Comparison of ENCODE assay signal across 8 mouse cellular contexts in genomic region chr9:48740098-48740505, GRCm38 (mm10).
A peak's percentile ranks its signal among the peaks of the same experiment; 100 is the strongest.
DNase-seq lines count a peak whose midpoint lies in the region; ATAC-seq and TF ChIP-seq lines count a peak whose summit lies in the region.

No protein-coding gene starts in this region.

- no peak overlapping the region for H3K9ac ChIP-seq in forebrain, embryonic 11.5 days (ENCODE audit: low read length)
- no peak overlapping the region; the same call in 1 of the 2 replicates for H3K9ac ChIP-seq in heart, embryonic 14.5 days (ENCODE audit: low read length)
- H3K9ac ChIP-seq in liver, adult 2 months (ENCODE audit: low read depth, low read length) = peak overlapping the region; percentile 63

- peak; percentile 81 for ATAC-seq in forebrain, embryonic 11.5 days (replicated peaks; ENCODE audit: low FRiP score)
- ATAC-seq in heart, embryonic 14.5 days (ENCODE audit: insufficient number of reproducible peaks, insufficient read depth, low FRiP score, low read depth) = peak; percentile 93

- TF ChIP-seq CTCF in brain, embryonic 14.5 days (IDR thresholded peaks at IDR 0.05; ENCODE audit: borderline replicate concordance, extremely low read depth, insufficient read depth, insufficient read length) = no peak
- no peak for TF ChIP-seq CTCF in liver, adult 2 months (IDR thresholded peaks at IDR 0.05; ENCODE audit: low read depth, low read length)

- H3K4me2 ChIP-seq in forebrain, embryonic 11.5 days (ENCODE audit: low read depth, low read length, severe bottlenecking) = no peak overlapping the region
- peak overlapping the region; percentile 47 for H3K4me2 ChIP-seq in heart, embryonic 14.5 days (ENCODE audit: low read length)

- H3K27ac ChIP-seq in forebrain, embryonic 11.5 days (ENCODE audit: low read depth, low read length) = no peak overlapping the region
- peak overlapping the region; percentile 29 to 40 for H3K27ac ChIP-seq in heart, embryonic 14.5 days (replicated peaks in 1 of 2; ENCODE audit: control insufficient read depth in 1 of 2, insufficient read depth in 1 of 2, low read depth in 2 of 2, low read length in 2 of 2)
- peak overlapping the region; percentile 97 for H3K27ac ChIP-seq in liver, adult 2 months (replicated peaks; ENCODE audit: insufficient read depth, low read depth, low read length)

- no peaks in the 10 kb centered on the region for H3K36me3 ChIP-seq in forebrain, embryonic 11.5 days (ENCODE audit: control insufficient read depth, insufficient read depth, low read length)
- H3K36me3 ChIP-seq in heart, embryonic 14.5 days (ENCODE audit: control insufficient read depth, insufficient read depth, low read length) = no peaks in the 10 kb centered on the region
- H3K36me3 ChIP-seq in liver, adult 2 months (ENCODE audit: control insufficient read depth, insufficient read depth, low read length) = peaks cover 8% of the 10 kb centered on the region; the same call in 1 of the 2 replicates
- no peaks in the 10 kb centered on the region for H3K36me3 ChIP-seq in splenic B cell, adult 2 months (ENCODE audit: control insufficient read depth, insufficient read depth, low read length, poor library complexity, severe bottlenecking)

- no peak overlapping the region for H3K4me3 ChIP-seq in forebrain, embryonic 11.5 days (ENCODE audit: low read depth, low read length)
- H3K4me3 ChIP-seq in heart, embryonic 14.5 days (ENCODE audit: control insufficient read depth in 1 of 2, insufficient read depth in 1 of 2, low read depth in 1 of 2, low read length in 2 of 2) = no peak overlapping the region
- no peak overlapping the region for H3K4me3 ChIP-seq in liver, adult 2 months (ENCODE audit: insufficient read depth, low read depth, low read length)

- WGBS in forebrain, embryonic 11.5 days = 68% methylated on average over 11 of the region's 11 CpGs
- WGBS in heart, embryonic 14.5 days = 8% methylated on average over 11 of the region's 11 CpGs
- WGBS in liver, adult 2 months = 3% methylated on average over 11 of the region's 11 CpGs

- no peaks in the 10 kb centered on the region for H3K9me3 ChIP-seq in forebrain, embryonic 11.5 days (ENCODE audit: control insufficient read depth, low read length)
- no peaks in the 10 kb centered on the region for H3K9me3 ChIP-seq in heart, embryonic 14.5 days (ENCODE audit: control insufficient read depth, low read length)

- H3K79me2 ChIP-seq in liver, adult 2 months (ENCODE audit: control insufficient read depth, insufficient read depth, low read length) = peaks cover 27% of the 10 kb centered on the region; the same call in 1 of the 2 replicates

- TF ChIP-seq POLR2A in brain, embryonic 14.5 days (IDR thresholded peaks at IDR 0.05; ENCODE audit: borderline replicate concordance, extremely low read depth, insufficient read depth, insufficient read length, poor library complexity, severe bottlenecking) = no peak
- no peak for TF ChIP-seq POLR2A in liver, adult 2 months (IDR thresholded peaks at IDR 0.05; ENCODE audit: extremely low read depth, insufficient read depth, low read length)

- H3K27me3 ChIP-seq in forebrain, embryonic 11.5 days (ENCODE audit: control insufficient read depth, insufficient read depth, low read length) = peaks cover 2% of the 10 kb centered on the region; the same call in 1 of the 2 replicates
- no peaks in the 10 kb centered on the region for H3K27me3 ChIP-seq in heart, embryonic 14.5 days (ENCODE audit: control insufficient read depth, insufficient read depth, low read length)
- no peaks in the 10 kb centered on the region for H3K27me3 ChIP-seq in liver, adult 2 months (ENCODE audit: control insufficient read depth, insufficient read depth, low read length)
- no peaks in the 10 kb centered on the region for H3K27me3 ChIP-seq in splenic B cell, adult 2 months (ENCODE audit: control insufficient read depth, insufficient read depth, low read length, poor library complexity, severe bottlenecking)

- peak; percentile 92 for DNase-seq in 3T3-L1 (ENCODE audit: low read depth, low spot score)
- DNase-seq in brain, embryonic 14.5 days (ENCODE audit: low read depth) = peak; percentile 98
- DNase-seq in forebrain, embryonic 11.5 days (ENCODE audit: low spot score) = peak; percentile 83
- peak; percentile 97 for DNase-seq in kidney, postnatal 10 days
- DNase-seq in liver, adult 2 months (ENCODE audit: extremely low read depth, low read depth, low spot score) = peak; percentile 90
- DNase-seq in naive thymus-derived CD4-positive, alpha-beta T cell, adult 2 months (ENCODE audit: low read depth) = peak; percentile 91
- peak; percentile 14 for DNase-seq in splenic B cell, adult 2 months (ENCODE audit: low read depth, low spot score)

- H3K4me1 ChIP-seq in forebrain, embryonic 11.5 days (replicated peaks; ENCODE audit: control insufficient read depth, insufficient read depth, low read length) = peaks cover 21% of the 10 kb centered on the region; the same call in 1 of the 2 replicates
- peaks cover 26 to 33% of the 10 kb centered on the region in 2 experiments for H3K4me1 ChIP-seq in heart, embryonic 14.5 days (ENCODE audit: control insufficient read depth in 2 of 2, insufficient read depth in 2 of 2, low read length in 2 of 2)
- peaks cover 39% of the 10 kb centered on the region for H3K4me1 ChIP-seq in liver, adult 2 months (ENCODE audit: control insufficient read depth, insufficient read depth, low read length)

Comparison
In these comparisons a context has a peak if more than half of its experiments do, and no peak if none do; other contexts are left out.
1. DNase-seq: peak in every context shown above with its lines; median percentile 98 in brain, embryonic 14.5 days; 97 in kidney, postnatal 10 days; 92 in 3T3-L1; 91 in naive thymus-derived CD4-positive, alpha-beta T cell, adult 2 months; 90 in liver, adult 2 months; 83 in forebrain, embryonic 11.5 days; 14 in splenic B cell, adult 2 months.